Mouse (Mus musculus): Measurements from ENCODE around the gene S100a8. TPM values are rescaled to one million over a fixed set of nuclear protein-coding genes. Genes with fewer than 3 reads are reported as not detected.

Gene S100a8
- polyA plus RNA-seq, 1 experiment from 2014 or later: 1.2 TPM

GRCm38 (mm10) chr3:90695613-90696012 is 26.8 kb downstream of the S100a8 start, which contains the start of gene S100a9:
Gene S100a9 (minus strand): TSS chr3:90695721.
- Histone ChIP-seq H3K27ac (no peak within 1 kb of the TSS), H3K27me3 (ENCODE audit: low read depth, poor library complexity, severe bottlenecking) (no peaks in the 10 kb centered on the region), H3K4me1 (no peaks in the 10 kb centered on the region), H3K9me3 (replicated peaks) (no peaks in the 10 kb centered on the region), H3K4me3 (no peak within 1 kb of the TSS), H3K36me3 (no peaks in the 10 kb centered on the region)
- no peak for DNase-seq (ENCODE audit: low spot score)
- 68% methylated on average over 3 of the region's 3 CpGs for WGBS

- H3K27ac ChIP-seq: no peak overlapping the region
- 88% methylated on average over 2 of the region's 2 CpGs for WGBS
- no peaks in the 10 kb centered on the region for H3K9me3 ChIP-seq (replicated peaks)
- no peak overlapping the region for H3K4me3 ChIP-seq
- H3K27me3 ChIP-seq (ENCODE audit: low read depth, poor library complexity, severe bottlenecking): no peaks in the 10 kb centered on the region
- H3K4me1 ChIP-seq: no peaks in the 10 kb centered on the region
- H3K36me3 ChIP-seq: no peaks in the 10 kb centered on the region
- no peak for DNase-seq (ENCODE audit: low spot score)
Observed at GRCm38 (mm10) chr3:90702244-90702643, 33.5 kb downstream of the S100a8 start.

DNA sequence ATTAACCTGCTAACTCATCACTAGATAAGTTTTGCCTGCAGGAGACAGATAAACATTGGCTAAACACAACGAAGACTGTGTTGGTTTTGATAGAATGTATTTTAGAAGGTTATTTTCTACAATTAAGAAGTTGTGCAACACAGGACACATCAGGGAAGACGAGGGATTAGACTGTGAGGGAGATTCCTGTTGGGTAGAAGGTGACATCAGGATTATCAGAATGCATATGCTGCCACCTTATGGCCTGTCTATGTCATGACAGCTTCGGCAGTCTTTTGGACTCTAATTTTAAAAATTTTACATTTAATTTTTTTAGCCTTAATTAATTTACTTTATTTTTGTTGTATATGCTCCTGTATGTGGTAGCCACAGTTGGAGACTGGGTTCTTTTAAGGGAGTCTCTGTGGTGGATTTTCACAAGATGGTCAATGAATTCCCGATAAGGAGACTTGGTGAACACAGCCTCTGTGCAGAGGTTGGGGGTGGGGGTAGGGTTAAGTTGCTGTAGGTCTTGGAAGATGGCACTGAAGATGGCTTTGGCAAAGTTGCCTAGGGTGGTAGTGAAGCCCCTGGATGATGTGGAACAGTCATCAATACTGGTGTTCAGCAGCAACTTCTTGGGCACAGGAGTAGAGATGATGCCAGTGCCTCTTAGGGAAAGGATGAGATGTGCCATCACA is 39.9 kb downstream of the S100a8 start:
- Histone ChIP-seq H3K36me3 (no peaks in the 10 kb centered on the region), H3K27ac (no peak overlapping the region), H3K4me1 (no peaks in the 10 kb centered on the region), H3K4me3 (no peak overlapping the region), H3K27me3 (ENCODE audit: low read depth, poor library complexity, severe bottlenecking) (no peaks in the 10 kb centered on the region), H3K9me3 (replicated peaks) (no peaks in the 10 kb centered on the region)
- DNase-seq (ENCODE audit: low spot score): no peak
- WGBS: 23% methylated on average over 4 of the region's 4 CpGs

- H3K36me3 ChIP-seq: no peaks in the 10 kb centered on the region
- H3K27me3 ChIP-seq (ENCODE audit: low read depth, poor library complexity, severe bottlenecking): no peaks in the 10 kb centered on the region
- no peak overlapping the region for H3K4me3 ChIP-seq
- H3K27ac ChIP-seq: no peak overlapping the region
- WGBS: 46% methylated on average over 12 of the region's 12 CpGs
- H3K9me3 ChIP-seq (replicated peaks): no peaks in the 10 kb centered on the region
- DNase-seq (ENCODE audit: low spot score): peak; percentile 89
- no peaks in the 10 kb centered on the region for H3K4me1 ChIP-seq
Observed at GRCm38 (mm10) chr3:90709591-90710460, 41.0 kb downstream of the S100a8 start.

Other genes with a start within 250 kb of the S100a8 start
- gene Ints3, start 235.4 kb upstream of the S100a8 start, polyA plus RNA-seq (2016; fragmentation: Nextera tagmentation; extraction: Ambion mirVana): 53.3 and 53.5 TPM in 2 replicates
- gene Npr1, start 203.1 kb upstream of the S100a8 start, polyA plus RNA-seq (2016; fragmentation: Nextera tagmentation; extraction: Ambion mirVana): 3.5 and 4.7 TPM in 2 replicates
- gene Ilf2, start 192.9 kb upstream of the S100a8 start, polyA plus RNA-seq (2016; fragmentation: Nextera tagmentation; extraction: Ambion mirVana): 374 and 379 TPM in 2 replicates
- gene Snapin, start 177.9 kb upstream of the S100a8 start, polyA plus RNA-seq (2016; fragmentation: Nextera tagmentation; extraction: Ambion mirVana): 49.1 and 60.3 TPM in 2 replicates
- gene Chtop, start 159.5 kb upstream of the S100a8 start, polyA plus RNA-seq (2016; fragmentation: Nextera tagmentation; extraction: Ambion mirVana): 175 and 194 TPM in 2 replicates
- 4.6 and 5.3 TPM in 2 replicates for gene S100a1, start 154.6 kb upstream of the S100a8 start, polyA plus RNA-seq (2016; fragmentation: Nextera tagmentation; extraction: Ambion mirVana)
- 8.5 and 10.3 TPM in 2 replicates for gene S100a13, start 154.5 kb upstream of the S100a8 start, polyA plus RNA-seq (2016; fragmentation: Nextera tagmentation; extraction: Ambion mirVana)
- 0.30 TPM in 1 of 2 replicates, not detected in the other for gene S100a14, start 142.1 kb upstream of the S100a8 start, polyA plus RNA-seq (2016; fragmentation: Nextera tagmentation; extraction: Ambion mirVana)
- gene S100a16, start 131.7 kb upstream of the S100a8 start, polyA plus RNA-seq (2016; fragmentation: Nextera tagmentation; extraction: Ambion mirVana): 40.1 and 40.8 TPM in 2 replicates
- 0.98 TPM in 1 of 2 replicates, not detected in the other for gene S100a3, start 108.4 kb upstream of the S100a8 start, polyA plus RNA-seq (2016; fragmentation: Nextera tagmentation; extraction: Ambion mirVana)
- gene S100a2, start 78.7 kb upstream of the S100a8 start, polyA plus RNA-seq (2016; fragmentation: Nextera tagmentation; extraction: Ambion mirVana): not detected in 2 replicates
- not detected in 2 replicates for gene Gm42674, start 67.1 kb upstream of the S100a8 start, polyA plus RNA-seq (2016; fragmentation: Nextera tagmentation; extraction: Ambion mirVana)
- 0.34 and 0.64 TPM in 2 replicates for gene S100a4, start 65.2 kb upstream of the S100a8 start, polyA plus RNA-seq (2016; fragmentation: Nextera tagmentation; extraction: Ambion mirVana)
- gene S100a5, start 60.5 kb upstream of the S100a8 start, polyA plus RNA-seq (2016; fragmentation: Nextera tagmentation; extraction: Ambion mirVana): not detected in 2 replicates
- gene S100a6, start 56.1 kb upstream of the S100a8 start, polyA plus RNA-seq (2016; fragmentation: Nextera tagmentation; extraction: Ambion mirVana): 11.4 and 11.6 TPM in 2 replicates
- not detected in 2 replicates for gene S100a7a, start 15.0 kb upstream of the S100a8 start, polyA plus RNA-seq (2016; fragmentation: Nextera tagmentation; extraction: Ambion mirVana)
- gene S100a9, start 26.7 kb downstream of the S100a8 start, polyA plus RNA-seq (2016; fragmentation: Nextera tagmentation; extraction: Ambion mirVana): 0.73 TPM in 1 of 2 replicates, not detected in the other
- not detected in 2 replicates for gene Pglyrp4, start 57.9 kb downstream of the S100a8 start, polyA plus RNA-seq (2016; fragmentation: Nextera tagmentation; extraction: Ambion mirVana)
- not detected in 2 replicates for gene Gm5849, start 108.9 kb downstream of the S100a8 start, polyA plus RNA-seq (2016; fragmentation: Nextera tagmentation; extraction: Ambion mirVana)